Mouse (Mus musculus): ENCODE results near the gene Ddn.

Gene Ddn

GRCm38 (mm10) chr15:98809390-98809789, at the start of gene Ddn:
Ddn (minus strand) TSS chr15:98809490.
- no peak for DNase-seq (ENCODE audit: extremely low read depth, low read depth, low spot score)

GRCm38 (mm10) chr15:98854214-98854613, 44.9 kb upstream of the Ddn start:
- DNase-seq (ENCODE audit: extremely low read depth, low read depth, low spot score) = no peak

GRCm38 (mm10) chr15:98853161-98853937, 44.1 kb upstream of the Ddn start:
- no peak for DNase-seq (ENCODE audit: extremely low read depth, low read depth, low spot score)

- DNase-seq (ENCODE audit: extremely low read depth, low read depth, low spot score) = no peak
Observed at GRCm38 (mm10) chr15:98852733-98853132, 43.4 kb upstream of the Ddn start.

- no peak for DNase-seq (ENCODE audit: extremely low read depth, low read depth, low spot score)
Observed at GRCm38 (mm10) chr15:98852071-98852470, 42.8 kb upstream of the Ddn start.

- no peak for DNase-seq (ENCODE audit: extremely low read depth, low read depth, low spot score)
Observed at GRCm38 (mm10) chr15:98851229-98851818, 42.0 kb upstream of the Ddn start.

GRCm38 (mm10) chr15:98850668-98851067, 41.4 kb upstream of the Ddn start:
- no peak for DNase-seq (ENCODE audit: extremely low read depth, low read depth, low spot score)

- DNase-seq (ENCODE audit: extremely low read depth, low read depth, low spot score) = no peak
Observed at GRCm38 (mm10) chr15:98849956-98850600, 40.8 kb upstream of the Ddn start.

- no peak for DNase-seq (ENCODE audit: extremely low read depth, low read depth, low spot score)
Observed at GRCm38 (mm10) chr15:98849165-98849564, 39.9 kb upstream of the Ddn start.

- no peak for DNase-seq (ENCODE audit: extremely low read depth, low read depth, low spot score)
Observed at GRCm38 (mm10) chr15:98846140-98846539, 36.9 kb upstream of the Ddn start.

- no peak for DNase-seq (ENCODE audit: extremely low read depth, low read depth, low spot score)
Observed at GRCm38 (mm10) chr15:98845149-98845548, 35.9 kb upstream of the Ddn start.

- DNase-seq (ENCODE audit: extremely low read depth, low read depth, low spot score) = no peak
Observed at GRCm38 (mm10) chr15:98843595-98844223, 34.4 kb upstream of the Ddn start.

GRCm38 (mm10) chr15:98839671-98840585, 30.6 kb upstream of the Ddn start:
- no peak for DNase-seq (ENCODE audit: extremely low read depth, low read depth, low spot score)

GRCm38 (mm10) chr15:98839161-98839560, 29.9 kb upstream of the Ddn start:
- DNase-seq (ENCODE audit: extremely low read depth, low read depth, low spot score) = no peak

- no peak for DNase-seq (ENCODE audit: extremely low read depth, low read depth, low spot score)
Observed at GRCm38 (mm10) chr15:98837743-98838103, 28.4 kb upstream of the Ddn start.

- no peak for DNase-seq (ENCODE audit: extremely low read depth, low read depth, low spot score)
Observed at GRCm38 (mm10) chr15:98837006-98837742, 27.9 kb upstream of the Ddn start.

GRCm38 (mm10) chr15:98835291-98835690, 26.0 kb upstream of the Ddn start:
- no peak for DNase-seq (ENCODE audit: extremely low read depth, low read depth, low spot score)

GRCm38 (mm10) chr15:98834059-98834458, 24.8 kb upstream of the Ddn start:
- DNase-seq (ENCODE audit: extremely low read depth, low read depth, low spot score) = no peak

- DNase-seq (ENCODE audit: extremely low read depth, low read depth, low spot score) = no peak
Observed at GRCm38 (mm10) chr15:98833281-98833680, 24.0 kb upstream of the Ddn start.
